Mouse (Mus musculus): Measurements from ENCODE around the gene Lgi2.
A peak's percentile ranks its signal among the peaks of the same experiment; 100 is the strongest.

Lgi2 gene

DNA sequence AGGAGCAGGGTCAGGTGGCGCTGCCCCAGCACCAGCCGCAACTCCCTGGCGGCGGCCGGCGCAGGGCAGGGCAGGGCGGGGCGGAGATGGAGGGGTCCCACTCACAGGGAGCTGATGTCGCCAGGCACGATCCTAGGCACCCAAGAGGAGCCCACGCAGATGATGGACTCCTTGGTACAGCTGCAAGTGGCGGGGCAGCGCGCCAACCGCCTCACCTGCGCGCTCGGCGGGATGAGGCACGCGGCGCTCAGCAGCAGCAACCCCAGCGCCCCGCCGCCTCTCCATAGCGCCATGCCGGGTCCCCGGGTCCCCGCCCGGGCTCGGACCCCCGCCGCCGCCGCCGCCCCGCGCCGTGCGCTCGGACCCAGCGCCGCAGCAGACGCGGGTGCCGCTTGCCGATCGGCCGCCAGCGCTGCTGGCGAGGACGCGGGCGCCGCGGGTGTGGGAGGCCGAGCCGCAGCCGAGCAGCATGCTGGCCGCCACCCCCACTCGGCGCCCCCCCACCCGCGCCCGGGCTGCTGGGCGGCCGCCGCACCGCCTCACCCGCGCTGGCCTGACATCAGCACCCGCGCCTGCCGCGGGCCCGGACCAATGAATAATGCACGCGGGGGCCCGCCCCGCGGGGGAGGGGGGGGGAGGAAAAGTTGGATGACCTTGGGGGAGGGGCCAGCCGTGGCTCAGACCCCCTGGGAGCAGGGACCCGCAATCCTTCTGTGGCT, at the start of gene Lgi2:
Gene Lgi2, minus strand, starts transcription at position 650 of the 719 bp plus-strand sequence.
- no peak for DNase-seq

DNA sequence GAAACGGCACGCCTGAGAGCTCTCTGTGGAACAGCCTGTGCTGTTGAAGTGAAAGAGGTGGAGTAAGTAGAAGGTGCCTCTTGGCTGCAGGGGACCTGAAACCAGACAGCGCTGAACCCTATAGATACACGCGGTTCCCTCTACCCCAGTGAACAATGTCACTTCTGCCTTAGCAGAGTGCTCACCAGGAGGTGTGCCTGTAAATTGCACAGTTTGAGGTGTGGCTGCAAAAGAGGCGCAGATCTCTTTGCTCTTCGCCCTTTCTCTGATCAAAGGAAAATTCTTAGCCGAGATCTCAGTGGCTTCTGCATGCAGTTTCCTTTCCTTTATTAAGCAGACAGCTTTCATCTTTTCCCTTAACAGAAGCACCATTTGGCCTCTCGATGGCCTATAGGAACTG, 49.2 kb upstream of the Lgi2 start:
- no peak for DNase-seq

DNA sequence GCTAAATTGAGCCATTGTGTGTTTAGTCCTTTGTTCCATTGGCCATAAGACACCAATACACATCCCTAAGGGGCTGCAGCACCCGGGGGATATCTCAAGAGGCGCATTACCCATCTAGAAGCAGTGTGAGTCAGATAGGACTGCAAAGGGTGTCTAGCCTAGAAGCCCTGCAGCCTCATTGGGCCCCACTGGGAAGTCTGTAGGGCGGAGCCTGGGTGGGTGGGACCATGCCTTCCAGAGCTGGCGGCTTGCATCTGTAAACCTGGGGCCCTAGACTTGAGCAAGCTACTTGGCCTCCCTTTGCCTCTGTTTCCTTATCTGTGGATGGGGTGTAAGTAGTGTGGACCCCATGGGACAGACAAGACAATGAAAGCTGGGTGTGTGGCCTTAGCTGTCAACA, 48.4 kb upstream of the Lgi2 start:
- DNase-seq = no peak

DNA sequence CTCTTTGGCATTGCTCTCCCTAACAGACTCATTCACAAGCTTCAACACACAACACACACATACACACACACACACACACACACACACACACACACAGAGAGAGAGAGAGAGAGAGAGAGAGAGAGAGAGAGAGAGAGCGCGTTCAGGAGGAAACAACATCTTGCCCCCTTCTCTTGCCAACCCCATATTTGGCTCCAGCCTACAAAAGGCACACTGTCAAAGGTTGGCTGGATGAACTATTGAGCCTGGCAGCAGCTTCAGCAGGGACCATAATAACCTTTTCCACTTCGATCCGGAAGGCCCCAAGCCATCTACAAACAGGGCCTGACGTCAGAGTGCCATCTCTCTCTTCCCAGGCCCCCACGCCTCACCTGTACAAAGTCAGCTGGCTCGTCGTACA, 46.5 kb upstream of the Lgi2 start:
- DNase-seq = no peak

DNA sequence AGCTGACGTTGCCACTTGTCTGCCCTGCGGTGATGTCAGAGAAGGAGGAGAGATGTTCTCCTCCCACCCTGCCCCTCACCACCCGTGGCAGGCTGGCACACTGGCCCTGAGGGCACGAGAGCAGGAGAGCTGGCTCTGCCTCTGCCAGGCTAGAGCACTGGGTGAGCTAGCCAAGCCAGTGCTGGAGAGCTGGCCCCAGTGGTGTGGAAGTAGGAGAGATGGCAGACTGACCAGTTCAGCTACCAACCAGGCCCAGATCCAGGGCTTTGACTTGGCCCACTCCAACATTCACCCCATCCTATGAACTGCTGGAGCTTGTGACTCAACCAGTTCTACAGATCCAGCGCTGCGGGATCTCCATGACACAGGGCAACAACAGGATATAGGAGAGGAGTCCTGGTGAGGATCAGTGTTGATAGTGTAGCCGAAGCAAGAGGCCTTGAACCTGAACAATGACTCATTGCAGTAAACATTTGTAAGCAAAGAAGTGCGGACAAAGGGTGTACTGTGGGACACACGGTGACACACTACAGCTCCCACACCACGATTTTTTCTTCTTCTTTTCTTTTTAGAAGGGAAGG, 45.1 kb upstream of the Lgi2 start:
- no peak for DNase-seq

DNA sequence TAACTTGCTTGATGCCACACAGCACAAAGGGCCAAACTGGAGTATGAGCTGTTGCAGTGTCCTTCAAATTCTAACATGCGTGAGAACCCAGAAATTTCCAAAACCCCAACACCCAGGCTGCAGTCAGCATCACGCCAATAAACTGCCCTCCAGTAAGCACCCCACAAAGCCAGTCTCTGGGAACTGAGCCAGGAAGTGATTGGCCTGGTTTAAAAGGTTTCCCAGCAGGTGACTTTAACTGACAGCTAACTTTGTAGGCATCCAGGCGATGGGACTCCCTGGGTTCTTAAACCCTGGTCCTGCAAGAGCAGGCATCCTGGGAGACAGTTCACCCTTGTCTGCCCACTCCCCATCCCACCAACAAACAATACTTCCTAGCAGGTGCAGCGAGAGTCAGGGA, 44.0 kb upstream of the Lgi2 start:
- DNase-seq = no peak

DNA sequence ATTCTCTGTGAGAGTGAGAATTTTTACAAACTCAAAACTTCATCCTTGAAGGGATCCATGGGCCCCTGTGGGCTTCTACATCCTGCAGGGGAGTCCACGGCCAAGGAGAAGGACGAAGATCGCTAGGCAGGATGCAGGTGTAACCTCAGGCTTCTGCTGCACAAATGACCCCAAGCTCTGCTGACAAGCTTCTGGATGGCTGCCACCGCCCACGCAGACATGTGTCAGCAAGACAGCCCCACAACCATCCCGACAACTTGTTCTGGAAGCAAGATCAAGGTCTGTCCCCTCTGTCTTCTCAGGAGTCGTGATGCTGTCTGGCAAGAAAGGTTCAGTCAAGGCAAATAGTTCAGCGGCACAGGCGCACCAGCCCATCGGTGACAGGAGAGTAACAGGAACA, 43.4 kb upstream of the Lgi2 start:
- DNase-seq = no peak

DNA sequence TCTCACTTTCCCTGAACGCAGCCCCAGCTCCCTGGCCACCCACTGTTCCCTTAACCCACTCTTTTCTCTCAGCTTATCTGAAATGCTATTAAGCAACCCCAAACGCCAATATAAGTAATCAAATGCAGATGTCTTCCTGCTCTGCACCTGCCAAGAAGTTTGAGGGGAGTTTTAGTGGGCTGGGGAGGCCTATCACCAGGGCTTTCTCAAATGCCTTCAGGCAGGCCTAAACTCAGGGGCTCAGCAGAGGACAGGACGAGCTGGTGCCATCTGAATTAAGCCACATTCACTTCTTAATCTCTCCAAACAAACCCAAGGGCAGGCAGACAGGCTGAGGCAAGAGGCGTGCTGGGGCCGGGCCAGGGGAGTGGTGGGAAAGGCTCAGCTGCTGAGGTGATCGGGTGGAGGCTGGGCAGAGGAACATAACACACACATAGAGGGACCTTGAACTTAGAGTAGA, 38.4 kb upstream of the Lgi2 start:
- no peak for DNase-seq

DNA sequence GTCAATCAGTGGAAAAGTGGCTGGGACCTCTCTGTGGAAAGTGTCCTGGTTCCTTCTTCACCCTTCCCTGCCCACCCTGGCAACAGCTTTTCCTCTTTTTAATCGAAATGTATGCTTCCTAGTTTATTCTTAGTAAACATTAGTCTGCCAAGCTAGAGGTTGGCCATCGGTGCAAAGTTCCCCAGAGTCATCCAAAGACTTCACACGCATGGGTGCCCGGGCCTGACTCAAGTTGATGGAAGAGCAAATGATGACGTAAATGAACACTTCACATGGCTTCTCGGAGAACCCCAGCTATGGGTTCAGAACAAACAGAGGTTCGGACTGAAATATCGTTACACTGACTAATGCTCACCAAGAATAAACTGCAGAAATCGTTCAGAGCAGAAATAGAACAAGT, 24.4 kb upstream of the Lgi2 start:
- peak; percentile 64 to 83 for DNase-seq

DNA sequence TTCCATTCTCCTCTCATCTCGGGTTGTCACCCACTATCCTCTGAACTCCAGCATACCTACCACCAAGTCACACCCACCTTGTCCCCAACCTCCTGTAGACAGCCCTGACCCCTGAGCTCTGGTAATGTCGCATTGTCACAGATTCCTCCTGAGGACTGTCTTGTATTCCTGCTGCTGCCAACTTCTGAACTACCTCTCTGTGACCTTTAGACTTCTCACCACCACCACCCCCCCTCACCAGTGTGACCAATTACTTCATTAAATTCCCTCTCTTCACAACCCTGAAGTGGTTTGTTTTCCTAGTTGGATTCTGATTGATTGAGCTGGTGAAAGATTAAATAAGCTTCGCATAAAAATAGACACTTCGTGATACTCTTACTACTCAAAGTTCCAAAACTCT, 22.4 kb upstream of the Lgi2 start:
- peak; percentile 56 to 67 for DNase-seq

DNA sequence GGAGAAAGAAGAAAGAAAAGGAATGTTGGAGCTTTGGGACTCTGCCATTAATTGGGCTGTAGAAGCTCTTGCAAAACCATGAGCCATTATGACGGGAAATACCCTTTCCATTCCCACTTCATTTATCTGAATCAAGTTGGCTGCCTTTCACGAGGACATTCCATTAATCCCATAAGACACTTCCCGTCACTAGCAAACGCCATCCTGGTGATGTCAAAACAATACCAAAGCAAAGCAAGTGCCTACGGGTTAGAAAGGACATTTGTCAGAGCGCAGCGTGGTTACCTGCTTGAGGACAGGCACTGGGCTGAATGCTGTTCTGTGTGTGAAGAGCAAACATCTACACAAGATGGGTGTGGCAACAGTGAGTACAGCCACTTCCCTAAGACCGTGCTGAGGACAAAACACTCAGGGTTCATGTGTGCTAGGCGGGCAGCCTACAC, 21.1 kb upstream of the Lgi2 start:
- DNase-seq = no peak

DNA sequence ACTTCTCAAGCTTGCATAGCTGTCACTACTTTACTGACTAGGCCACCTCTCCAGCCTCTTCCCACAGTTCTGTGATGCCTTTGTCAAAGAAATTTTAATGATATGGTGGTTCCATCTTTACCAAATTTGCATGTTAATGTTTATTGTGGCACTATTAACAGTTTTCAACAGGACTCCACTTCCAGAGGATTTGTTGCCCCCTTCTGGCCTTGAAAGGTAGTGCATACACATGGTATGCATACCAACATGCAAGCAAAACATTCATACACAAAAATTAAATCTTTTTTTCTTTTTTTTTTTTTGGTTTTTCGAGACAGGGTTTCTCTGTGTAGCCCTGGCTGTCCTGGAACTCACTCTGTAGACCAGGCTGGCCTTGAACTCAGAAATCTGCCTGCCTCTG, 6.3 kb upstream of the Lgi2 start:
- no peak for DNase-seq

DNA sequence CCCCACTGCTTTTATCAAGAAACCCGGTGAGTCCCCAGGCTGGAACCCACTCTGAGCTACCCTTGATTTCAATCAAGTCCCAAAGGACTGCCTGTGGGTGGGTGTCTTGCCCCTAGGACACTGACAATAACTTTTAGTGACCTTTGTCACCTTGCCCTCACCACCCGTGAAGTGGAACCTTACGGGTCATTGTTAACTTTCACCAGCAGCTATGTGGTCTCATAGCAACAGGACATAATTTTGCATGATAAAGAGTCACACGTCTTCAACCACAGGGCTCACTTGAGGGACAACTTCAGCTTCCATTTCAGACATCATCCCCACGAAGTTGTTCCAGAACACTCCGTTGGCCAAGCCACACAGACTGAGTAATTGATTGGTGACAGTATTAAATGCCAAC, 4.5 kb upstream of the Lgi2 start:
- no peak for DNase-seq

DNA sequence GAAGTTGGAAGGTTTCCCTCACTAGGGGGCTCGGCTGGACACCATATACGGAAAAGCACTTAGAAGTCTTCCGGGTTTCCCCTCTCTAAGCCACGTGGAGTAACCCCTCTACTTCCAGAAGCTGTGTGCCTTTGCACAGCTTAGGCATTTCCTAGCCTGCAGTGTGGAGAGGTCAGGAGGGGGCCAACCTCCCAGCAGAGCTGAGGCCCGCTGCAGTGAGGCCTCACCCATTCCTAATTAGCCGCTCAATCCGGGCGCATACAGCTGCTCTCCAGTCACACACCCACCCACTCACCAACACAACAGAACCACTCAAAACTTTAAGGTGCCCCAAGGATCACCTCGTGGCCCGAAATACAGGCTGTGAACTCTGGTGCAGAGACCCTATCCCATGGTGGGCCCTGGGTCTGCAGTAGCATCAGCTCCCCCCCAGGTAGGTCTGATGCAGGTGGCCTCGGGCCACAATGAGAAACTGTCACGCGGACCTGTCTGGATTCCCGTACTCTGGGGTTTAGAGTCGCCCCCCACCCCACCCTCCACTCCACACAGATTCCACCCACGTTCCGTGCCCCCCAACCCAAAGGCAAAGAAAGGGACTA, 949 bp downstream of the Lgi2 start:
- DNase-seq = no peak

DNA sequence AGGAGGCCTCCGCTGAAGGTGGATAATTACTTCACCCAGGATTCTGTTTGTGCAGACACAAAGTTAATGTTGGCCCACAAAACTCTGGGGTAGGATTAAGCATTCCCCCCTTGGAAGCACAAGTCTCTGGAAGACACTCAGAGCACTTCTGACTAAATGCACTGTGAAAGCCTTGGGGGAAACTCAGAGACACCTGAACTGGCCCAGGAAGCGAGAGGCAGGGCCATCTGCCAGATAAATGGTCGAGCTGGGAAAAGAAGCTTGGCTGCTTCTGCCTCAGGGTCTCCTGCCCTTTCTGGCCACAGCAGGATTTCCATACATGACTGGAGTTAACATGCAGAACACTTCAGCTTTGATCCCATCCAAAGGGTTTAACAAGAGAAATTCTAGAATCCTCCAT, 1.9 kb downstream of the Lgi2 start:
- DNase-seq = no peak

DNA sequence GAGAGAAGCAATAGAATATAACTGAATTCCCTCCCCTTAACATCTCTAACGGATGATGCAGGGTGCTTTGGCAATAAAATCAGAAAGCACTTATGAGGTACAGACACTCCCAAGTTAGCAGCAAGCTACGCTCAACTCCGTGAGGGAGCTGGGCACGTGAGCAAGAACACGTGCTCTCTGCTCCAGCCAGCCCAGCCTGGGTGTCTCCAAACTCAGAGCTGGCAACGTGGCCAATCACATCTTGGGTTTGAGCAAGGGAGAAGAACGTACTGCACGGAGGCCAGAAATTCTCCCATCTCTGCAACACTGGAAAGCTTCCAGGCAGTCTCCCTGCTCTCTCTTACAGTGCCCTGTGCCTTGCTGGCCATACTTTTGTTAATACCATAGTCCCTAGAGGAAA, 6.0 kb downstream of the Lgi2 start:
- no peak for DNase-seq

DNA sequence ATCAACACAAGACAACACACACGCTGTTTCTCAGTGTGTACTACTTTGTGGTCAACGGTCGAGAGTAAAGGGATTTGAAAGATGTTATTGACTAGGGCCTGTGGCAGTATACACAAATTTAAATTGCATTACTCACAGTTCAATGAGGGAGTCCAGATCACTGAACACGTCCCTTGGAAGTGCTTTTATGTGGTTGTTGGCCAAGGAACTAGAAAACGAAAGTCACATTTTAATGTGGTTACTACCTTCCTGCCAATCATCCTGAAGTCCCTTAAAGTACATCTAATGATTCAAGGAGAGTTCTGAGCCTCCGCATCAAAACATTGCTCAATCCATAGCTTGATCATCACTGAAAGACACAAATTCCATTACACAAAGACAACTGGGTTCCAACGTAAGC, 10.7 kb downstream of the Lgi2 start:
- no peak for DNase-seq

DNA sequence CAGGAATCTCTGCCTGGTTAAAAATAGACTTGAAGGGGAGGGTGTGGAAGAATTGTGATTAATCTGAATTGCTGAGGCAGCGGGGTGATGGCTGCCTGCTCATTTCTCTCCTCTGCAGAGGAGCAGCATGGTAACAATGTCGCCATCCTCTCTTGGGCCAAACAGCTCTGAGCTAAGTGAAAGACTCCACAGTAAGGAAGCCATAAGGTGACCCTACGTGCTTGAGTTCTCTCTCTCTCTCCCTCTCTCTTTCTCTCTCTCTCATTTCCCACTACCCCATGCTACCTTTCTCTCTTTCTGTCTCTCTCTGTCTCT, 15.0 kb downstream of the Lgi2 start:
- no peak for DNase-seq

DNA sequence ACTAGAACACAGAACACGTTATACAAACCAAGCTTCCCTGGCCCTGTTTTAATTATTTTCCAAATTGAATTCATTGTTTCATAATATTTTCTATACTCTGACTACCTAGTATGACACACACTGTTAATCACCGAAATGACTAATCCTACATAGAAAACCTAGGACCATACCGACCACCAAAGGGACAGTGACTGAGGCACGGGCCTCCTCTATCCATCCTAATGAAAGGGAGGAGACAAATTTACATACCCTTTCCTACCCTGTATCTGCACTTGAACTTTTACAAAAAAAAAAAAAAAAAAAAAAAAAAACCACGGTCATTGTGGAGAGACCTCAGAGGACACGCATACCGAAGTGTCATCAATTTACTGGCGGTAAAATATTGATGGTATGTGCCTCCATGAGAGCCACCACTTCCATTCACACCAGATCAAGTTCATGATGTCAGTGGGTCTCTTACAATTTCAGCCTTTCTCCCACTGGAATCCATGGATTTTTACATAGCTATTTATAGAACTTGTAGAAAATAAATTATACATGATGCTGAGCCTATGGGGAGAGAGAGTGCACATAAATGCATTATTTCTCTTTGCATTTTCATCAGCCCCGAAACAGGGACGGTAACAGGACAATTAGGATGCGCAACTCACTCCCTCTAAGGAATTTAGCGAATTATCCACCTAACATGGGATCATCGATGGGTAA, 15.5 kb downstream of the Lgi2 start:
- DNase-seq = no peak

DNA sequence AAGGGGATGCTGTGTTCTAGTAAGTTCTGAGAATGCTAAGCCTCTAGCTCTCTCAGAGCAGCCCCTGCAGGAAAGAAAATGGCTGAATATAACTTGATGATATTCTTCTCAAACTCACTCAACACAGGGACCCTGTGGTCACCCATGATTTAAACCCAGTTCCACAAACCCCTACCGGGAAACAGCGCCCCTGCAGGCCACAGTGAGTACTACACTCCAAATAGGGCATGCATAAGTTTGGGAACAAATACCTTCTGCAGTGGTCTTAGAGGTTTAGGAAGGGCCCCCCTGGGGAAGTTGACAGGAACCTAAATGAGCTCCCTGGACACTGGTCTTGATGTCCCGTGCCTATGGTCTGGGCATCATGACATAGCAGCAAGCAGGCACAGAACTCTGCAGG, 19.3 kb downstream of the Lgi2 start:
- peak in 1 of 2 experiments; percentile 12 for DNase-seq

DNA sequence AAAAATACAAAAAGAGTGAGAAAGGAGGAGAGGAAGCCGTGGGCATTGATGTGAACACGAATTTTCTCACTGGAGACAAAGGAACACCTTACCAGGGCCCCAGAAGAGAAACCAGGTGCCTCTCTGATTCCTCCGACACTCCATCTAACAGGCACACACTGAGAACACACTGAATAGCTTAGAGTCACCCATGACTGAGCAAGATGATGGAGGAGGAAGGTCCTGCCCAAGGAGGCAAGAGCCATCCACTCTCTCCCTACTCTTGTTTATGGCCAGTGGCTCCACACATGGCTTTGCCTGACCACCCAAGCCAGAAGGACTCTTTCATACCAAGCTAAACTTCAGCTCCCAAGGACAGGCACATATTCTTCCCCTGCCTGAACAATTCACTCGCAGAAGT, 22.5 kb downstream of the Lgi2 start:
- DNase-seq = no peak

DNA sequence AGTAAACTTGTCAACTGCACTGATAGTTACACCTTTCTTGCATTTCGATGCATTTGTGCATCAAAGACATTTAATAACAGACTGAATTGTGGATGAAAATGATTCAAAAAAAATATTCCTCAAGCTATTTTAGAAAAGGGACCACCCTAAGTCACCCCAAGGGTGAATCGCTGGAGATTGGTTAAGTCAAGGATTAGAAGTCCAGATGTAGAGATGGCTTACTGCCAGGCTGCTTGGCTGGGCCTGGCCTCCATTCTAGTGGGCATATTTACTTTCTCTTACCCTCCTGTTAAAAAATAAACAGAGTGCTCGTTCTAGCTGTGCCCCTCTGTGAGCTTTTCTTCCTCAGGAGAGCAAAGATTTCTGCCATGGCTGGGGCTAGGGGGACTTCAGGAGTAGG, 26.1 kb downstream of the Lgi2 start:
- DNase-seq = peak in 1 of 2 experiments; percentile 32

DNA sequence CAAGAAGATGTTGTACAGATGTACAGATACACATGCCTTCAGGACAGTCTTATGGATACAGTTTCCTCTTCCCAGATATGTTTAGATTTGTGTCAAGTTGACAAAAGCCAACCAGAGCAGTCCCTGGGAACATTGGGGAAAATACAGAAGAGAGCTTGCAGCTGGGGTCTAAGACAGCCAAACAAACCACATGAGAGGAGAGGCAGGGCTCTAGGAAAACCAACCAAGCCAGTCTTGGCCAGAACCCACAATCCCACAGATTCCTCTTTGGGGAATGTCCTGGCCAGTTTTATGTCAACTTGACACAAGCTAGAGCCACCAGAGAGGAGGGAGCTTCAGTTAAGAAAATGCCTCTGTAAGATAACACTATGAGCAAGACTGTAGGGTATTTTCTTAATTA, 26.8 kb downstream of the Lgi2 start:
- no peak for DNase-seq

DNA sequence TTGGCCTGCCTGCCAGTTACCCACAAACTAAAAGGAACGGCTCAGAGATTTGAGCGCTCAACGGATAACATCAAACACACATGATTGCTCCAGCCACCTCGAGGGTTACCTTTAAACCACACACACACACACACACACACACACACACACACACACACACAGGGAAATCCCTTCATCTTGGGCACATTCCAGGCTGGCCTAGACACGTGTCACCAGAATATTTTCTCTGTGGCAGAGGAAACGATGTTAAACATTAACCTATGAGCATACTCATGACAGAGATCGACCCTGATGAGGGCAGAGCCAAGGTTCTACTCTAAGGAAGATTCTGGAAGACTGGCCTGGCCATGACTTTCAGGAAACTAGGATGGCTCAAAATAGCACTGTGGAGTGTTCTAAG, 29.2 kb downstream of the Lgi2 start:
- peak; percentile 81 to 87 for DNase-seq

All from kidney, postnatal 25 days (tissue).